7 mouse cellular contexts compared by ENCODE assay signal in the genomic region with DNA sequence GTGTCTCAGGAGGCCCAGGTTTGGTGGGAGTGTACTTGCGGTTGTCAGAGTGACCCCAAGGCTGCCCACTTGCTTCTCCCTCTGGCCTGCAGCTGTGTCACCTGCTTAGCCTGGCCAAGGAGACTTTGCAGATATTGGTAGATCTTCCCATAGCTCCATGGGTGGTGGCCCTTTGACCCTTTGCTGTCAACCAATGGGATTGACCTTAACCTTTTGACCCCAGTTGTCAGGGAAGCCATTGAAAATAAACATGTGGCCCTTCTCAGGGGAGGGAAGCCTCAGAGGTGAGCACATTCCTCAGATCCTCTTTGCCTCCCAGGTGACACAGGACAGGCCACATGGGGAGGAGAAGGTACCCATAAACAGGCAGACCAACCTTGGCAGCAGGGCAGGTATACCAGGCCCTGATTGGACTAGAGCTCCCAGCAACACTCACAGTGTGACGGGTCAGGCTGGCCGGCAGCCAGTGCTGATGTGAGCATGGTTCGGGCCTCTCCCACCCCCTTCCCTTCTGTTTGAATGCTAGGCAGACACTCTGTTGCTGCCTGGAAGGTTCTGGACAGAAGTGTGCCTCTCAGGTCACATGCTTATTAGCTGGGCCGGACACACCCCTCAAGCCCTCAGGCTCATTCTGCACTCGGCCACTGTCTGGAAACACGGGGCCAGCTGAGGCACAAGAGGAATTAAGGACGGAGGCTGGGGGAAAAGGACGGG. TPM values are rescaled to one million over a fixed set of nuclear protein-coding genes. Genes with fewer than 3 reads are reported as not detected.
DNase-seq lines count a peak whose midpoint lies in the region; ATAC-seq and TF ChIP-seq lines count a peak whose summit lies in the region.

No protein-coding gene starts in this region.

- TF ChIP-seq CTCF in left cerebral cortex, adult 2 months (IDR thresholded peaks at IDR 0.05): no peak

- peak overlapping the region; percentile 13 for H3K27ac ChIP-seq in left cerebral cortex, adult 2 months
- H3K27ac ChIP-seq in embryonic facial prominence, embryonic 14.5 days (replicated peaks; ENCODE audit: low read depth, low read length): no peak overlapping the region
- no peak overlapping the region for H3K27ac ChIP-seq in limb, embryonic 13.5 days

- H3K4me1 ChIP-seq in embryonic facial prominence, embryonic 14.5 days (ENCODE audit: control insufficient read depth, insufficient read depth, low read length): no peaks in the 10 kb centered on the region
- H3K4me1 ChIP-seq in limb, embryonic 13.5 days: peaks cover 13% of the 10 kb centered on the region; the same call in 1 of the 2 replicates

- no peaks in the 10 kb centered on the region for H3K9me3 ChIP-seq in embryonic facial prominence, embryonic 14.5 days (ENCODE audit: control insufficient read depth, low read length)
- H3K9me3 ChIP-seq in limb, embryonic 13.5 days: no peaks in the 10 kb centered on the region

- no peak for DNase-seq in left cerebral cortex, adult 2 months (ENCODE audit: extremely low spot score in 1 of 2, low spot score in 2 of 2)
- no peak for DNase-seq in left cerebral cortex, adult 8-10 months (ENCODE audit: low spot score in 2 of 2)
- peak; percentile 56 for DNase-seq in ZHBTc4 (ENCODE audit: low read depth, low spot score)
- no peak for DNase-seq in embryonic facial prominence, embryonic 14.5 days (ENCODE audit: low spot score)
- no peak for DNase-seq in layer of hippocampus, adult 9-10 months (ENCODE audit: low spot score)
- DNase-seq in T-cell, adult 2 months (ENCODE audit: low spot score): no peak

- ATAC-seq in embryonic facial prominence, embryonic 14.5 days (ENCODE audit: low read depth): 0 out of 2 replicates have a peak, but pooled peaks have one; percentile 15
- ATAC-seq in limb, embryonic 13.5 days (ENCODE audit: low FRiP score, low read depth): peak; percentile 18; the same call in 1 of the 2 replicates

- H3K36me3 ChIP-seq in embryonic facial prominence, embryonic 14.5 days (ENCODE audit: control insufficient read depth, insufficient read depth, low read length): no peaks in the 10 kb centered on the region
- no peaks in the 10 kb centered on the region for H3K36me3 ChIP-seq in limb, embryonic 13.5 days

- H3K27me3 ChIP-seq in embryonic facial prominence, embryonic 14.5 days (replicated peaks; ENCODE audit: control insufficient read depth, insufficient read depth, low read length): no peaks in the 10 kb centered on the region
- H3K27me3 ChIP-seq in limb, embryonic 13.5 days: no peaks in the 10 kb centered on the region

- no peak overlapping the region for H3K4me2 ChIP-seq in embryonic facial prominence, embryonic 14.5 days (ENCODE audit: low read depth, low read length)
- H3K4me2 ChIP-seq in limb, embryonic 13.5 days (replicated peaks): no peak overlapping the region

- H3K9ac ChIP-seq in embryonic facial prominence, embryonic 14.5 days (ENCODE audit: low read depth, low read length): no peak overlapping the region
- no peak overlapping the region for H3K9ac ChIP-seq in limb, embryonic 13.5 days

- intact Hi-C loops in left cerebral cortex, adult 2 months (cut with DNase I): loop anchor here (1.0 kb wide), 1 partner anchor 36 kb away; no protein-coding TSS in a partner anchor

- no peak overlapping the region for H3K4me3 ChIP-seq in left cerebral cortex, adult 2 months
- H3K4me3 ChIP-seq in embryonic facial prominence, embryonic 14.5 days (ENCODE audit: low read depth, low read length): no peak overlapping the region
- H3K4me3 ChIP-seq in limb, embryonic 13.5 days: no peak overlapping the region

- 44% methylated on average over 9 of the region's 9 CpGs for WGBS in embryonic facial prominence, embryonic 14.5 days
- WGBS in limb, embryonic 13.5 days: 45% methylated on average over 9 of the region's 9 CpGs

RNA-seq across cellular contexts. Expression of a gene that starts 17.4 kb away (rescaled TPM):
- 100 to 1,000 TPM; 193 to 203 TPM for total RNA-seq in left cerebral cortex, adult 2 months (2021)
- total RNA-seq in left cerebral cortex, adult 8-10 months (2022): 100 to 1,000 TPM; 217 to 244 (median 225) TPM
- polyA plus RNA-seq in embryonic facial prominence, embryonic 14.5 days (2014; fragmentation: Nextera tagmentation; extraction: Ambion mirVana): 8.7 and 10.8 TPM in 2 replicates
- polyA plus RNA-seq in limb, embryonic 13.5 days (2015; fragmentation: Nextera tagmentation; extraction: Ambion mirVana): 5.2 and 6.1 TPM in 2 replicates

RNA-seq across cellular contexts. Expression of a gene that starts 57.0 kb away (rescaled TPM):
- 10 to 100 TPM; 33.8 to 37.1 TPM for total RNA-seq in left cerebral cortex, adult 2 months (2021)
- total RNA-seq in left cerebral cortex, adult 8-10 months (2022): 10 to 100 TPM; 29.8 to 37.4 (median 32.2) TPM
- polyA plus RNA-seq in embryonic facial prominence, embryonic 14.5 days (2014; fragmentation: Nextera tagmentation; extraction: Ambion mirVana): 23.7 and 28.2 TPM in 2 replicates
- polyA plus RNA-seq in limb, embryonic 13.5 days (2015; fragmentation: Nextera tagmentation; extraction: Ambion mirVana): 27.3 and 29.0 TPM in 2 replicates
